Mouse (Mus musculus) cerebellum, adult 8-10 months (tissue): Measurements from ENCODE around the gene Gm49601.

ENCODE experiments used
- DNase-seq: peaks from one replicate; pipeline ENCODE4 v3.0.0; 2022

The Gm49601 gene

GRCm38 (mm10) chr16:18628948-18629340 lies 2.7 kb upstream of the Gm49601 start:
- peak; percentile 37 for DNase-seq

- DNase-seq, result peak; percentile 33
These were observed 2.1 kb upstream of the Gm49601 start for GRCm38 (mm10) chr16:18628206-18628947.

GRCm38 (mm10) chr16:18627163-18627562 lies 936 bp upstream of the Gm49601 start:
- peak; percentile 41 for DNase-seq

GRCm38 (mm10) chr16:18625791-18626311 lies 376 bp downstream of the Gm49601 start:
- peak; percentile 59 for DNase-seq

GRCm38 (mm10) chr16:18625097-18625496 lies 1.1 kb downstream of the Gm49601 start:
- peak; percentile 30 for DNase-seq

GRCm38 (mm10) chr16:18624641-18625040 lies 1.6 kb downstream of the Gm49601 start:
- DNase-seq, result no peak

- peak; percentile 46 for DNase-seq
These were observed 2.3 kb downstream of the Gm49601 start for GRCm38 (mm10) chr16:18623751-18624540.

- DNase-seq, result peak; percentile 22
These were observed 3.1 kb downstream of the Gm49601 start for GRCm38 (mm10) chr16:18622916-18623750.

GRCm38 (mm10) chr16:18622019-18622418 lies 4.2 kb downstream of the Gm49601 start, which contains the start of gene Gp1bb:
Gene Gp1bb, minus strand, starts transcription at chr16:18622403.
- peak; percentile 13 for DNase-seq

- DNase-seq, result peak; percentile 29
These were observed 4.7 kb downstream of the Gm49601 start for GRCm38 (mm10) chr16:18621362-18622001.

- DNase-seq, result peak; percentile 45
These were observed 5.4 kb downstream of the Gm49601 start for GRCm38 (mm10) chr16:18620601-18621361.

GRCm38 (mm10) chr16:18620201-18620600 lies 6.0 kb downstream of the Gm49601 start:
- no peak for DNase-seq

GRCm38 (mm10) chr16:18619110-18619509 lies 7.1 kb downstream of the Gm49601 start:
- DNase-seq, result peak; percentile 11

- peak; percentile 23 for DNase-seq
These were observed 7.9 kb downstream of the Gm49601 start for GRCm38 (mm10) chr16:18618297-18618696.

- peak; percentile 93 for DNase-seq
These were observed 8.7 kb downstream of the Gm49601 start for GRCm38 (mm10) chr16:18617370-18618065.

GRCm38 (mm10) chr16:18613301-18613700 lies 12.9 kb downstream of the Gm49601 start:
- no peak for DNase-seq

GRCm38 (mm10) chr16:18611752-18612151 lies 14.5 kb downstream of the Gm49601 start:
- no peak for DNase-seq

- DNase-seq, result no peak
These were observed 17.1 kb downstream of the Gm49601 start for GRCm38 (mm10) chr16:18609099-18609498.

GRCm38 (mm10) chr16:18608226-18608625 lies 18.0 kb downstream of the Gm49601 start:
- no peak for DNase-seq

GRCm38 (mm10) chr16:18605705-18606104 lies 20.5 kb downstream of the Gm49601 start:
- no peak for DNase-seq

- DNase-seq, result no peak
These were observed 21.9 kb downstream of the Gm49601 start for GRCm38 (mm10) chr16:18604267-18604701.
